Mouse (Mus musculus) common myeloid progenitor, adult 5-6 weeks (primary cell): Measurements from ENCODE around the gene Uchl1. TPM values are rescaled to one million over a fixed set of nuclear protein-coding genes. Genes with fewer than 3 reads are reported as not detected.
A peak's percentile ranks its signal among the peaks of the same experiment; 100 is the strongest.

ENCODE experiments used
- ATAC-seq: replicated peaks from 2 replicates; pipeline ENCODE4 v1.8.0; 2016; ENCODE audit warnings: low read depth, mild to moderate bottlenecking, moderate TSS enrichment, inconsistent platforms; ENCODE audit not compliant: poor library complexity, severe bottlenecking
- total RNA-seq: library from RNA; stranded (forward); fragments of 200-1000, 187-1606 nt; gene quantifications from 2 replicates; pipeline ENCODE4 v1.2.3, GENCODE M21; 2017

Gene Uchl1
- total RNA-seq, 1 experiment from 2014 or later = 1.2 TPM

- no peak for ATAC-seq
Measured at GRCm38 (mm10) chr5:66703317-66704004, 27.6 kb downstream of the Uchl1 start.

DNA sequence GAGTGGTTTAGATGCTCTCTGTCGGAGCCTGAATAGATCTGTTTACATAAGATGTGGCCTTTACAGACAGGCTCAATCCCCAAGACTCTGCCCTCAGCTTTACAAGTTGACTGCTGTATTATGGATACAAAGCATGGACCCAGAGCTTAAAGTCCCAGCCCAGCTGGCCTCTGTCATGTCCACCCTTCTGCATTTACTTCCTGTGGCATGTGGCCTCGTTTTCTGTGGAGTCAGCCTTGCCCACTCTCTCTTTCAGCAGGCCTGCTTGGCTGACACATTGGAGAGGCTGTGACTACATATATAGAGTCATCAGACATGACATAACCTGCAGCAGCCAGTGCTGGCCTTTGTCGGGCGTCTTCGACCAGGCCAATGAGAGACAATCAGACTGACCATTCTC lies 32.0 kb downstream of the Uchl1 start:
- ATAC-seq = no peak

GRCm38 (mm10) chr5:66710445-66711019 lies 34.6 kb downstream of the Uchl1 start:
- no peak; the same call in 1 of the 2 replicates for ATAC-seq

- no peak for ATAC-seq
Measured at GRCm38 (mm10) chr5:66712801-66713200, 36.9 kb downstream of the Uchl1 start.

GRCm38 (mm10) chr5:66715498-66715931 lies 39.6 kb downstream of the Uchl1 start:
- no peak for ATAC-seq

DNA sequence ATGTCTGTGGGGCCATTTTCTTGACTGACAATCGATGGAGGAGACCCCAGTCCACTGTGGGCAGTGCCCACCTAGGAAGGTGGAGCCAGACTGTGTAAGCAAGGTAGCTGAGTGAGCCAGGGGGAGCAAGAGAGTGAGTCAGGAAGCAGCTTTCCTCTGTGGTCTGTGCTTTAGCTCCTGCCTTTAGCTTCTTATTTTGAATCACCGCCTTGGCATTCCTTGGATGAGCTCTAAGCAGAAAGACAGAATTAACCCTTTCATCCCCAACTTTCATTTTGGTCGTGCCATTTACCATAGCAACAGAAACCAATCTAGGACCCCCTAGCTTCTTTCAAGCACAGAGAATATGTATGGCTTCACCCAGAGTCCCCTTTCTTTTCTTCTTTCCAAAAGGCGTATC lies 42.0 kb downstream of the Uchl1 start:
- no peak for ATAC-seq

GRCm38 (mm10) chr5:66718413-66718812 lies 42.5 kb downstream of the Uchl1 start:
- ATAC-seq = no peak

GRCm38 (mm10) chr5:66718880-66719279 lies 43.0 kb downstream of the Uchl1 start:
- no peak for ATAC-seq

DNA sequence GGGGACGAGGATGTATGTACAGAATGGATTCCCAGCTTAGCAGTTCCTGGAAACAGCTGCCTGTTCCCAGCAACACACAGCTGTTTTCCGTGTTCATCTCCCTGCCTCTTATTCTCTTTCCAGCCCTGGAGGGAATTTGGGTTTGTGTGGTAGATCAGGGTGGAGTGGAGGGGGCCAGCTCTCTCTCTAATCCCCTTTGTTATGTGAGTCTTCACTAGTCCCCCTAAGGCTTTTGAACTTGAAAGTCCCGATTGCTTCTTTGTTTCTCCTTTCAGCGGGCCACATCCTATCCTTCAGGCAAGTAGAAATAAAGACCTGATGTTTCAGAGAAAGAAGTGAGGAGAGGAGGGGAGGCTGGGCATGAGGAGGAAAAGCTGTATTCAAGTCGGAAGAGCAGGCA lies 45.0 kb downstream of the Uchl1 start:
- ATAC-seq = no peak

DNA sequence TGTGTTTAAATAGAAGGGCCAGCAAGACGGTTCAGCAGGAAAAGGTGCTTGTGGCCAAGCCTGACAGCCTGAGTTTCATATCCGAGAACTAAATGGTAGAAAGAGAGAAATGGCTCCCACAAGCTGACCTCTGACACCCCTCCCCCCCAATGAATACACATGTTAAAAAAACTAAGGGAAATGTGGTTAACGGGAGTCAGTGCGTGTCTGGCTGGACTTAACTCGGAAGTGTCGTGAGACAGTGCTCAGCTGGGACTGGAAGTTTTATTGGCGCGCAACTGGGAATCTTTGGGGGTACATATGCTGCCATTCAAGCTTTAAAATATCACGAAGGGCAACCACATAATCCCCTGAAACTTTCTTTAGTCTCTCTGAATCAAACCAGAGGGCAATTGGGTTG lies 46.7 kb downstream of the Uchl1 start:
- ATAC-seq = no peak

GRCm38 (mm10) chr5:66723037-66723436 lies 47.1 kb downstream of the Uchl1 start:
- no peak for ATAC-seq

DNA sequence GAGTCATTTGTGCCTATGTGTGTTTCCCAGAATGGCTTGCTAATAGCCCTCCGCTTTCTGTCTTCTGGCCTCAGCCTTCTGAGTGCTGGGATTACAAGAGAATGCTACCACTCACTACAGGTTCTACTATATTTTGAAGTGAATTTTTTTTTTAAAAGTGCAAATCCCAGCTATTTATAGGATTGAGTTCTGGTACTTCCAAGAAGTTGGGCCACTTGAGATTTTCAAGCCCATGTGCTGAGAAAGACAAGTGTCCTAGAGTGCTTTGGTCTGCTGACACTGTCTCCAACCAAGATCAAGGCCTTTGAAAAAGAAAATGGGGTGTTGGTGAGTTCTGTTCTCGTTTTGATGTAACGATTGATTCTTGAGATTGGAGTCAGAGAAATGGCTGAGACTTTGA lies 47.7 kb downstream of the Uchl1 start:
- no peak for ATAC-seq

DNA sequence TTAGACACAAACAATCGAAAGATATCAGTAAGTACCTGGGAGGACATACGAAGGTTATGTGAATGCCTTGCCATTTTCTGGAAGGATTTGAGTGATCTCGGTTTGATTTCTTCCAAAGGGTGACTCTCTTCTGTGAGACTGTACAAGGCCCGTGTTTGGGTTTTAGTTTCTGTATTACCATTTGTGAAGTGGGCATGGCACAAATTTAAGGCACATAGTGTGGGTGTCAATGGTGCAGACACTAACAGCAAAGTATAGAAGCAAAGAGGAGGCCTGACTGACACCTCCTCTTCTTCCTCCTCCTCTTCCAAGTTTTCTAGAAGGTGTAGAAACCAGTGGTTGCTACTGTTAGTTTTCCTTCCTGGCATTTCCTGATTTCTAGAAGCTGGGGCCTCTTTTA lies 53.4 kb downstream of the Uchl1 start:
- ATAC-seq = no peak

GRCm38 (mm10) chr5:66730621-66731301 lies 54.9 kb downstream of the Uchl1 start:
- peak; percentile 60; the same call in 1 of the 2 replicates for ATAC-seq

GRCm38 (mm10) chr5:66731302-66731697 lies 55.4 kb downstream of the Uchl1 start:
- ATAC-seq = no peak

DNA sequence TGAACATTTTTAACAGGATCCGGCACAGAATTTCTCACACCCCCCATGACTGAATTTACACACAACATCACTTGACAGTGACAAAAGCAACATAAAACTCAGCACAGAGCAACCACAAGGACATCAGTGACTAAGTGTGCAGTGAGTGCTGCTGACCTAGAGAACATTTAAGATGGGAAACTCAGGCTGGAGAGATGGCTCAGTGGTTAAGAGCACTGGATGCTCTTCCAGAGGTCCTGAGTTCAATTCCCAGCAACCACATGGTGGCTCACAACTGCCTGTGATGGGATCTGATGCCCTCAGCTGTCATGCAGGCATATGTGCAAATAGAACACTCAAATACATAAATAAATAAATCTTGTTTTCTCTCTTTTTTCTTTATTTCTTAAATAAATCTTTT lies 57.7 kb downstream of the Uchl1 start:
- no peak for ATAC-seq

Other genes with a start within 250 kb of the Uchl1 start
- gene Apbb2, start 57.3 kb upstream of the Uchl1 start, total RNA-seq = 0.73 and 0.87 TPM in 2 replicates
- gene Limch1, start 69.7 kb downstream of the Uchl1 start, total RNA-seq = not detected in 2 replicates